Mouse (Mus musculus) lung, adult 2 months (tissue): ENCODE measurements around the gene Pax5.

Source experiments
- CTCF ChIP-seq: fragments of 200-500 bp; IDR thresholded peaks from 2 replicates; pipeline ENCODE4 v1.5.1; 2011; ENCODE audit warnings: mild to moderate bottlenecking, low read length, control low read depth; ENCODE audit not compliant: insufficient read depth
- POLR2A ChIP-seq: fragments of 200-500 bp; IDR thresholded peaks from 2 replicates; pipeline ENCODE4 v1.6.1; 2011; ENCODE audit warnings: low read depth, mild to moderate bottlenecking, control low read depth, low read length, borderline replicate concordance; ENCODE audit errors: extremely low read depth

- TF ChIP-seq CTCF (no peak), POLR2A (no peak)
These were observed 9.8 kb upstream of the Pax5 start for GRCm38 (mm10) chr4:44720046-44720445.
